Mouse (Mus musculus) heart, adult 2 months (tissue): Measurements from ENCODE around the gene Numb. TPM values are rescaled to one million over a fixed set of nuclear protein-coding genes. Genes with fewer than 3 reads are reported as not detected.
"Not testable (repeated sequence)": the region's sequence is repeated elsewhere in the genome, so short reads cannot be mapped to it uniquely, and the experiment has no call there.

Source experiments
- DNase-seq, 2 experiments: peaks; one replicate each; pipeline ENCODE4 v3.0.0; 2021
- H3K27ac ChIP-seq: fragments of 200-600 bp; 2 replicates; pipeline ENCODE4 v1.8.1; 2022
- H3K27me3 ChIP-seq: fragments of 200-500 bp; 2 replicates; pipeline ENCODE4 v1.6.1; 2012; ENCODE audit warnings: mild to moderate bottlenecking, low read length, inconsistent platforms, mixed read lengths; ENCODE audit not compliant: control insufficient read depth, insufficient read depth
- H3K36me3 ChIP-seq: fragments of 200-500 bp; 2 replicates; pipeline ENCODE4 v1.6.1; 2012; ENCODE audit warnings: low read length, inconsistent platforms; ENCODE audit not compliant: control insufficient read depth, insufficient read depth
- H3K4me1 ChIP-seq: fragments of 200-500 bp; 2 replicates; pipeline ENCODE4 v1.6.1; 2011; ENCODE audit warnings: low read length; ENCODE audit not compliant: control insufficient read depth, insufficient read depth
- H3K4me3 ChIP-seq: fragments of 200-600 bp; 2 replicates; pipeline ENCODE4 v1.8.1; 2022
- H3K79me2 ChIP-seq: fragments of 200-500 bp; replicated peaks from 2 replicates; pipeline ENCODE4 v1.6.1; 2012; ENCODE audit warnings: mild to moderate bottlenecking, inconsistent platforms, low read length, moderate library complexity, mixed read lengths; ENCODE audit not compliant: control insufficient read depth, insufficient read depth
- H3K9ac ChIP-seq: fragments of 200-500 bp; 2 replicates; pipeline ENCODE4 v1.6.1; 2012; ENCODE audit warnings: low read depth, mild to moderate bottlenecking, control low read depth, inconsistent platforms, low read length, mixed read lengths
- CTCF ChIP-seq: fragments of 200-600 bp; IDR thresholded peaks from 2 replicates; pipeline ENCODE4 v1.8.1; 2022; ENCODE audit warnings: antibody characterized with exemption, mild to moderate bottlenecking, moderate library complexity
- EP300 ChIP-seq: fragments of 200-500 bp; IDR thresholded peaks from 2 replicates; pipeline ENCODE4 v1.6.1; 2011; ENCODE audit warnings: low read depth, low read length, control low read depth; ENCODE audit not compliant: insufficient read depth
- POLR2A ChIP-seq: fragments of 200-500 bp; IDR thresholded peaks from 2 replicates; pipeline ENCODE4 v1.6.1; 2011; ENCODE audit warnings: mild to moderate bottlenecking, low read depth, low read length, control low read depth; ENCODE audit not compliant: insufficient read depth
- WGBS: fragments of 180-500 bp; shearing (Covaris S2); methylation state at CpG from one replicate; pipeline ENCODE4 v1.1.7; 2018; 5-methylcytosine and 5-hydroxymethylcytosine counted together
- intact Hi-C: fragments of 180-260 bp; cut with DNase I; formaldehyde crosslinking; loops from one replicate; pipeline ENCODE4 v1.15.1; 2025
- polyA plus RNA-seq: library from polyadenylated mRNA; depleted of rRNA; stranded (reverse); fragments of >200 nt; gene quantifications from 2 replicates; pipeline ENCODE4 v1.2.3, GENCODE M21; 2012
- total RNA-seq, 2 experiments: library from RNA; stranded (reverse); gene quantifications; 2 replicates each; pipeline ENCODE4 v1.2.3; 2021

Numb gene
- total and polyA plus RNA-seq, 3 experiments, result 31.1 to 32.3 (median 31.6) TPM

DNA sequence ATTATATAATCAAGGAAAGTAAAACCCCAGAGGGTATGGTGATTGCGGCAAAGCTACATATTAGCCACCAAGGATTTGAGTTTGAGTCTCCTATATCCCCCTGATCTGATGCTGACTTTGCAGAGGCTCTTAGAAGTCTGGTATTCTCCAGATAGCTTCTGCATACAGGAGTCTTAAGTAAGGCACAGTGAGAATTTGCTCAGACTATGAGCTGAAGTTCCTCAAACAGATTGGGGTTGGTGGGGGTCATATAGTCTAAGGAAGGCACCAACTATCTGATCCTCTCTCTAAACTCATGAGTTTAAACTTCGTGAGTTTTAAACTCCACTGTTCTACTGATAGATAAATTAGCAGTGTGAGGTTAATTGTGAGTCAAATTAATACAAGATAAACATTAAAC is 17.6 kb upstream of the Numb start:
- peaks cover 6% of the 10 kb centered on the region for H3K4me1 ChIP-seq
- peak overlapping the region; percentile 65; the same call in 1 of the 2 replicates for H3K27ac ChIP-seq
- no peaks in the 10 kb centered on the region for H3K27me3 ChIP-seq
- WGBS, result 89% methylated on average over 2 of the region's 2 CpGs
- H3K79me2 ChIP-seq, result no peaks in the 10 kb centered on the region
- TF ChIP-seq CTCF (no peak), EP300 (no peak), POLR2A (no peak)
- H3K9ac ChIP-seq, result no peak overlapping the region
- intact Hi-C loops, result loop anchor here (5.0 kb wide), 1 partner anchor 212 kb away; no protein-coding TSS in a partner anchor
- DNase-seq, result no peak
- H3K36me3 ChIP-seq, result no peaks in the 10 kb centered on the region
- H3K4me3 ChIP-seq, result no peak overlapping the region

DNA sequence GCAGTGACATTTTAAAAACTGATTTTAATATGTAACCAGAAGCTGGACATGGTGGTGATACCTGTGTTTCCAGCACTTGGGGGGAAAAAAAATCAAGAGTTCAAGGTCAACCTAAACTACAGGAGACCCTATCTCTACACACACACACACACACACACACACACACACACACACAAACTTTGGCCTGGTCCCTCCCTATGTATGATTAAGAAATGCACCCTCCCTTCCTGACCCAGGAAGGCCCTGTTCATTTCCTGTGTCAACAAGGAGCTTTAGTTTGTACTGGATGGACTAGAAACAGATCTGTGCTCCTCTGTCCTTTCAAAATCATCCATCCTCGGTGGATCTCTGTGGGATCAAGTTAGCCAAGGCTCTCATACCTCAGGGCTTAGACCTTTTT is 16.9 kb upstream of the Numb start:
- not testable (repeated sequence) for H3K36me3 ChIP-seq, H3K9ac ChIP-seq, H3K4me1 ChIP-seq, H3K79me2 ChIP-seq, H3K4me3 ChIP-seq, H3K27me3 ChIP-seq, DNase-seq
- intact Hi-C loops, result loop anchor here (5.0 kb wide), 1 partner anchor 211 kb away; no protein-coding TSS in a partner anchor
- H3K27ac ChIP-seq, result 0 out of 2 replicates have a peak overlapping the region, but pooled peaks have one; percentile 55
- WGBS, result 11% methylated on average over 1 of the region's 1 CpGs

DNA sequence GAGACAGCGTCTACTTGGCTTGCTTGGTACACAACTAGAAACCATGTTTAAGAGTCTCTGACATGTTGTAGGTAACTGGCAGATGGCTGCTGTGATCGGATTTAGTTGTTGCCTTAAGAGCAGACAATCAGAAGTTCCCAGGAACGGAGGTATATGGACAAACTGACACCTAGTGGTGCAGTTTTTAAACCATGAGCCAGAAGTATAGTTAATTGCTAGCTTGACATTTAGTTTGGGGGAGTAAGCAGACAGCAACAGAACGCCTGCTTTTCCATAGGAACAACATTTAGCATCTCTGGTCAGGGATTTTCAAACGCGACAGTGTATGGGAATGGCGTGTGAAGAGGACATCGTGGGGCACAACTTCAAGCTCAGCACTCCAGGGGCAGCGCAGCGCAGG is 15.9 kb upstream of the Numb start:
- no peaks in the 10 kb centered on the region for H3K36me3 ChIP-seq
- no peak for DNase-seq
- 63% methylated on average over 10 of the region's 10 CpGs for WGBS
- H3K4me3 ChIP-seq, result no peak overlapping the region
- no peak for TF ChIP-seq EP300
- no peak for TF ChIP-seq POLR2A
- peak; percentile 55 for TF ChIP-seq CTCF
- no peak overlapping the region for H3K9ac ChIP-seq
- intact Hi-C loops, result loop anchor here (2.0 to 5.0 kb wide), 2 partner anchors 210 to 223 kb away; no protein-coding TSS in a partner anchor
- H3K27me3 ChIP-seq, result no peaks in the 10 kb centered on the region
- peaks cover 6% of the 10 kb centered on the region for H3K4me1 ChIP-seq
- no peak overlapping the region; the same call in 1 of the 2 replicates for H3K27ac ChIP-seq
- no peaks in the 10 kb centered on the region for H3K79me2 ChIP-seq

DNA sequence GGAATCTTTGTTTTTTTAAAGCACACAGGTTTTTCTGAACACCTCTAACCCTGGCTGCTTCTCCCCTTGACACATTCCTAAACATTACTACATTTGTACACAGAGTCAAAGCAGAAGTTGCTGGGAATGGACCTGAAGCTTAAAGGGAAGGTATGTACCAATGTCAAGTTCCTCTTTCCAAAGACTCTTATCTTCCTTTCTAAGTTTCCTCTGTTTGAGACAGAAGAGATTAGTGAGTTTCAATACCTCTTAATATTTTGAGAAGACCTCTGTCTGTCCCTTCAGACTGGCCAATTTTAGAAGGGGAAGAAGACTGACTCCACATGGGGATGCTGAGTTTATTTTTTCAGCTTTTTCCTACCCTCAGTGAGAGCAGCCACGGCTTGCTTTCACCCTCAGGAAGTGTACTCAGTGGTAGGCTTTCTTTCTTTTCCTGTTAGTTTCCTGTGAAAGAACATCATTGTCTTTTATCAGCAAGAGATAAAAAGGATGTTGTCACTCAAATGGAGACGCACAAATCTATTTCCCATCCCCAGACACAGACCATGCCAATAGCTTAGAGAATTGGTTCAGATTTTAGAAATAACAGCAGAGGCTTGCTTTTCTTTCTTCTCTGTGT is 7.6 kb upstream of the Numb start:
- TF ChIP-seq EP300 (no peak), POLR2A (no peak), CTCF (no peak)
- intact Hi-C loops, result loop anchor here (2.0 kb wide), 1 partner anchor 18 kb away; no protein-coding TSS in a partner anchor
- Histone ChIP-seq H3K79me2 (no peaks in the 10 kb centered on the region), H3K27me3 (no peaks in the 10 kb centered on the region), H3K4me1 (peaks cover 11% of the 10 kb centered on the region), H3K4me3 (no peak overlapping the region), H3K27ac (peak overlapping the region; percentile 17), H3K9ac (no peak overlapping the region), H3K36me3 (peaks cover 2% of the 10 kb centered on the region)
- WGBS, result 15% methylated on average over 2 of the region's 2 CpGs
- no peak for DNase-seq

DNA sequence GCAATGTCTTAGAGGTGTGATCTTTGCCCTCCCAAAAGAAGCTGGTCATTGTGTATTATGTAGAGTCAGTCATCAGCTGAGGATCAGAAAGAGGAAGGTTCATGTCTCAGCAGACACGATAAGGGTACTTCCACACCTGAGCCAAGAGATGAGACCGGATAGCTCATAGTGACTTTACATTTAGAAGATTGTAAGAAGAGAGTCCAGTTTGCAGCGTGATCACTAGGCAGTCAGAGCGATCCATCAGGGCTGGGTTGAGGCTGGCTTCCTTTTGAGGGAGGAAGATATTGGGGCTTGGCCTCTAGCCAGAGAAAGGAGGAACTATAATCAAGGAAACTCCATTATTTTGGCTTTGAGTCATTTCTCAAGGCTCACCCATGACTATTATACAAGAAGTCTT is 6.0 kb upstream of the Numb start:
- 46% methylated on average over 4 of the region's 4 CpGs for WGBS
- DNase-seq, result peak in 1 of 2 experiments; percentile 48
- no peak overlapping the region for H3K4me3 ChIP-seq
- no peak overlapping the region for H3K9ac ChIP-seq
- TF ChIP-seq EP300, result no peak
- TF ChIP-seq CTCF, result no peak
- no peak for TF ChIP-seq POLR2A
- intact Hi-C loops, result loop anchor here (2.0 kb wide), 1 partner anchor 19 kb away; no protein-coding TSS in a partner anchor
- H3K27me3 ChIP-seq, result no peaks in the 10 kb centered on the region
- H3K36me3 ChIP-seq, result peaks cover 2% of the 10 kb centered on the region
- peaks cover 11% of the 10 kb centered on the region for H3K4me1 ChIP-seq
- no peaks in the 10 kb centered on the region for H3K79me2 ChIP-seq
- peak overlapping the region; percentile 69 for H3K27ac ChIP-seq

DNA sequence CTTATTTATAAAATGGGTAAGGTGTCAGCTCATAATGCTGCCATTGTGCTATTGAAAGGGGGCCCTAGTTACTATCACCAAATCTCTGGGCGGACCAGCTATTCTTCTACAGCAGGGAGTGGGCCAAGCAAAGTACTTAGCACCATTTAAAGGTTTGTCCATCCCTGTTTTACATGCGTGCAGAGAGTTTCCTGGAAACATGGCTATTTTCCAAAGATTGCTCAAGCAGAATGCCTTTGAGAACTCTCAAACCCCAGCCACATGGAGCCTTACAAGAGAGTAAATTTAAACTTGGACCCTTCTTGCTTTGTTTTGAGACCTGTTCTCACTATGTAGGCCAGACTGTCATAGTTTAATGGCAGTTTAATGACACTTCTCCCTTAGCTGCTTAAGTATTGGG is 4.3 kb upstream of the Numb start:
- H3K27me3 ChIP-seq, result no peaks in the 10 kb centered on the region
- peaks cover 2% of the 10 kb centered on the region for H3K36me3 ChIP-seq
- H3K4me1 ChIP-seq, result peaks cover 11% of the 10 kb centered on the region
- peaks cover 2% of the 10 kb centered on the region; the same call in 1 of the 2 replicates for H3K79me2 ChIP-seq
- peak overlapping the region; percentile 69 for H3K27ac ChIP-seq
- H3K4me3 ChIP-seq, result no peak overlapping the region
- intact Hi-C loops, result no loop called here
- no peak overlapping the region for H3K9ac ChIP-seq
- 43% methylated on average over 2 of the region's 2 CpGs for WGBS
- TF ChIP-seq POLR2A, result no peak
- TF ChIP-seq EP300, result no peak
- no peak for TF ChIP-seq CTCF
- DNase-seq, result no peak
